Mouse (Mus musculus) thymus, postnatal 14 days (tissue): ENCODE results near the gene Dok7.

Experiments
- DNase-seq: peaks from one replicate; pipeline ENCODE4 v3.0.0; 2021

The Dok7 gene

DNA sequence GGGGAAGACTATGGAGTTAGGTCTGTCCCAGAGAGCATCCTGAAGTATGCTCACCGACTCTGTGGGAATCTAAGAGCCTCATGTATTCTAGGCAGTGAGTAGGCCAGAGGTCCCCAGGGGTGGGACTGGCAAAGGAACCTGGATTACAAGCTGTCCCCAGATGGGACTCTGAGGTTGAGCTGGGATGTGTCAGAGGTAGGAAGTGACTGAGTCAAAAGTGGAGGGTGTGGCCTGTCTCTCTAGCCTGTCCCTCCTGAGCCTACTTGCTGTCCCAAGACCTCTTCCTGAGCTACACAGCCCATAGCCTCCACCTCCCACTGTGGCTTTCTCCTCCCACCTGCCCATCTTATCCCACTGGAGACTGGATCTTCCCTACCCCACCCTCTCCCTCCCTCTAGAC, 1.6 kb downstream of the Dok7 start:
- no peak for DNase-seq

- DNase-seq, result no peak
Measured at GRCm38 (mm10) chr5:35060098-35060497, 3.5 kb downstream of the Dok7 start.

- DNase-seq, result no peak
Measured at GRCm38 (mm10) chr5:35069841-35070240, 13.3 kb downstream of the Dok7 start.

- no peak for DNase-seq
Measured at GRCm38 (mm10) chr5:35070314-35070713, 13.7 kb downstream of the Dok7 start.

GRCm38 (mm10) chr5:35070953-35071352, 14.4 kb downstream of the Dok7 start:
- DNase-seq, result no peak

GRCm38 (mm10) chr5:35071855-35072254, 15.3 kb downstream of the Dok7 start:
- no peak for DNase-seq

- DNase-seq, result no peak
Measured at GRCm38 (mm10) chr5:35073235-35073634, 16.7 kb downstream of the Dok7 start.

- no peak for DNase-seq
Measured at GRCm38 (mm10) chr5:35073992-35074391, 17.4 kb downstream of the Dok7 start.

GRCm38 (mm10) chr5:35076369-35076768, 19.8 kb downstream of the Dok7 start:
- DNase-seq, result no peak

- DNase-seq, result no peak
Measured at GRCm38 (mm10) chr5:35079101-35079500, 22.5 kb downstream of the Dok7 start.

- DNase-seq, result no peak
Measured at GRCm38 (mm10) chr5:35084913-35085312, 28.3 kb downstream of the Dok7 start.

DNA sequence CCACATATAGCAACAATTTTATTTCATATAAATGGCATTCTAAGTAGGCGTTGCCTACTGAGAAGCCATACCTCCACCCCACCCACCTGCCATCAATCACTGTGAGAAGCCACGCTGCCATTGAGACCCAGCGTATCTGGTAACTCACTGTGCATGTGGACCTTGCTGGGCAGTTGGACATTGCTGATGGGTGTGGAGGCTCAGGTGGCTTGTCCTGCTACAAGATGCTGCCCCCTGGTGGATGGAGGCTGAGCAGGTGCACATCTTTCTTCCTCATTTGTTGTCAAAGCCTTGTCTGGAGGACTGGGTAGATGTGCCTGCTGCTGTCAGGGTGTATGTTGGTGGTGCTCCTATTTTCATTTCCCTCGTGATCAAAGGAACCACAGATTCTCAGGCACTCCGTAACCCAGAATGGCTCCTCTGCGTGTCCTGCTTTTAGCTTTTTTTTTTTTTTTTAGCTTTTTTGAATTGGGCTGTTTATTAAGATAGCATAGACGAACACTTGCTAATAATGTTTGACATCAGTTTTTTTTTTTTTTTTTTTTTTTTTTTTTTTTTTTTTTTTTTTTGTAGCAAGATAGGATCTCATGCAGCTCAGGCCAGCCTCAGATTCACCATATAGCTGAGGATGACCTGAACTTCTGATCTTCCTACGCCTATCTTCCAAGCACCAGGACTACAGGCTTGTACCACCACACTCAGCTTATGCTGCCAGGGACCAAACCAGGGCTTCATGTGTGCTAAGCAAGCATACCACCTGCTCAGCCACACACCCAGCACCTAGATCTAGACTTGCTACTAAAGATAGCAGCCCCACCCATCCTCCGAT, 32.4 kb downstream of the Dok7 start:
- DNase-seq, result peak; percentile 70

- no peak for DNase-seq
Measured at GRCm38 (mm10) chr5:35089614-35089963, 33.0 kb downstream of the Dok7 start.

GRCm38 (mm10) chr5:35091636-35092035, 35.1 kb downstream of the Dok7 start:
- DNase-seq, result no peak

DNA sequence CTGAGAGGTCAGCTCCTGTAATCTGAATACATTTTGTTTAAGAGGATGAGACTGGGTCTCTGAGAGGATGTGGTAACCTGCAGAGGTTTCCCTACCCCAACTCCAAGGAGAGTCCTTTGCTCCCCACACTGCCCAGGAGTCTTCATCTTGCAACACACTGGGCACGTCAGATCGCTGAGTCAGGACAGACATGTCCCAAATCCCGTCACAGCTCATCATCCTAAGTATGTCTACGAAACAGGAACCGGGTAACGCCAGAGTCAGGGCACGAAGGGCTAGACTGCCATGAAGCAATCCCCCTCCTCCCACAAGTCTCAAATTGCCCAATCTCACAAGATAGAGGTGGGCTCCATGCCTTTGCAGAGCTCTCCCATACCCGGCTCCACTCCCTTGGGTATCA, 46.5 kb downstream of the Dok7 start:
- DNase-seq, result no peak

DNA sequence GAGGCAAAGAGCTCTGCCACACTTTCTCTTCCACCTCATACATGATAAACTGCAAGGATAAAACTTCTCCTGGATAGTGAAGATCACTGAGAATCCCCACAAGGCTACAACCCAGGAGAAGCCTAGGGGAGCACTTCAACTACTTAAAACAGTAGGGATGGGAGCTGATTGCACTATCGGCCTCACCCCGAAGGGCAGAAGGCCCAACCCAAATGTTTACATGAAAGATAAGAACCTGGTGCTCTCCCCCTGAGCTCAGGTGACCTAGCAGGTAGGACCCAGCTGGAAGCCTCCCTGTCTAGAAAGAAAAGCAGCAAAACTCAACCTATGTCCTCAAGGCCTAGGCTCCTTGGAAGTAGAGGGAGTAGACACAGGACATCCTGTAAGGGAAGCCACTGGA, 47.0 kb downstream of the Dok7 start:
- no peak for DNase-seq

GRCm38 (mm10) chr5:35104183-35104959, 47.8 kb downstream of the Dok7 start:
- DNase-seq, result no peak

GRCm38 (mm10) chr5:35104960-35105921, 48.7 kb downstream of the Dok7 start, which contains the start of gene Lrpap1:
Lrpap1 (minus strand) TSS chr5:35105766.
- DNase-seq, result peak; percentile 90

GRCm38 (mm10) chr5:35105922-35106298, 49.3 kb downstream of the Dok7 start:
- no peak for DNase-seq

DNA sequence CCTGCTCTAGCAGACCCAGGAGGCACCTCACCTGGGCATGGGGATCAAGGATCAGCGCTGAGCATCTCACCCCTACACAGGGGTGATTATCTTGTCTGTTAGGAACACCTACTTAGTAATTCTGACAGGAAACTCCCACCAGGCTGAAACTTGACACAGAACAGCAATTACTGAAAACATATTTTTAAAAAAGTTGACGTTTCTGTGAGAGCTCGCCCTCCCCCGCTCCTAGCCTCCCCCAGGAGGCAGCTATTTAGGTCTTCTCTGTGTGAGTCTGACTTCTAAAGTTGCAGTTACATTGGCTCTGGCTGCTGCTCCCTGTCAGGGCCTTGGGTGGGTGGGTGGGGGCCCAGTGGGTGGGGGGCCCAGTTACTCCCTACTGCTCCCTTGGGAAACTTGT, 55.9 kb downstream of the Dok7 start:
- DNase-seq, result no peak

DNA sequence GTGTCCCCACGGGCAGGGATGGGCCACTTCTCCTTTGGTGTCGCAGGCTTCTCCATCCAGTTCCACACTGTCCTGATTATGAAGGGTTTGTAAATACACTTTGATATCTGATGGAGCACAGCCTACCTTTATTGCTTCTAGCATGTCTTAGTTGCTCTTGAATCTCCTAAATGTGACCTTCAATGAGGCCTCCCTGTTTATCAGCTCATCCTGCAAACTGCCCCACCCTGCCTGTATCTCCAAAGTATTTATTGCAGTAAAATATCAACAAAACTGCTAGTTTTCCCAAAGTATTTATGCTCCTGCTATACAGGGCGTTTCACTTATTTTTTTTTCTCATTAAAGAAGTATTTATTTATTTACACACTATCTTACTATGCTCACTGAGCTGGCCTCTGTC, 59.4 kb downstream of the Dok7 start:
- no peak for DNase-seq

DNA sequence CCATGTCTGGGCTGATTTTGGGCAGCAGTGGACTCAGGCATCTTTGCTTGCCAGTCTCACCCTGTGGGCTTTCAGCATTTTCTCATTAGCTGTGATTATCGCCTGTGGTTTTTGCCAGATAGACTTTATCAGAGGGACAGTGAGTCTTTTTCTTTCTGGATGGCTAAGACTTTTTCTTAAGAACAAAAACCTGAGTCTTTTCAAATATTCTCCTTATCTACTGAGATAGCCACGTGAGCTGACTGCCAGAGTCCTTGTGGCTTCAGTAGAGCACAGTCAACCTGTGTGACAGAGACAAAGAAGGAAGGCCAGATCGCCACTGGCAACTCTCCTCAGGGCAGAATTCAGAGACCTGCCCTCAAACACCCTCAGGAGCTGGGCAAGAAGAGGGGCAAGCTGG, 61.1 kb downstream of the Dok7 start:
- DNase-seq, result no peak

GRCm38 (mm10) chr5:35118418-35118817, 61.9 kb downstream of the Dok7 start:
- DNase-seq, result no peak
